Mouse (Mus musculus) lung, postnatal 0 days (tissue): ENCODE data around the gene Zbtb6. TPM values are rescaled to one million over a fixed set of nuclear protein-coding genes. Genes with fewer than 3 reads are reported as not detected.

Experiments
- ATAC-seq: fragments of 200-750 bp; cut with Nextera tagmentation; 2 replicates; pipeline ENCODE4 v1.8.0; 2017; ENCODE audit warnings: moderate library complexity
- DNase-seq: peaks from one replicate; pipeline ENCODE4 v3.0.0-alpha.2; 2016; ENCODE audit warnings: low spot score
- H3K27ac ChIP-seq: fragments of 300-500 bp; sonication (generic); 2 replicates; pipeline ENCODE4 v1.5.1; 2014; ENCODE audit warnings: antibody characterized with exemption, mild to moderate bottlenecking, low read length, mixed read lengths
- H3K27me3 ChIP-seq: fragments of 300-500 bp; sonication (generic); replicated peaks from 2 replicates; pipeline ENCODE4 v1.6.1; 2014; ENCODE audit warnings: low read length, mixed read lengths; ENCODE audit not compliant: insufficient read depth
- H3K36me3 ChIP-seq: fragments of 300-500 bp; sonication (generic); 2 replicates; pipeline ENCODE4 v1.6.1; 2014; ENCODE audit warnings: low read length, mixed read lengths; ENCODE audit not compliant: insufficient read depth
- H3K4me1 ChIP-seq: fragments of 300-500 bp; sonication (generic); 2 replicates; pipeline ENCODE4 v1.6.1; 2014; ENCODE audit warnings: antibody characterized with exemption, low read depth, low read length, mixed read lengths; ENCODE audit not compliant: insufficient read depth
- H3K4me2 ChIP-seq: fragments of 300-500 bp; sonication (generic); replicated peaks from 2 replicates; pipeline ENCODE4 v1.6.1; 2014; ENCODE audit warnings: low read depth, mild to moderate bottlenecking, low read length, moderate library complexity, mixed read lengths
- H3K4me3 ChIP-seq: fragments of 300-500 bp; sonication (generic); 2 replicates; pipeline ENCODE4 v1.5.1; 2014; ENCODE audit warnings: low read depth, low read length
- H3K9ac ChIP-seq: fragments of 300-500 bp; sonication (generic); replicated peaks from 2 replicates; pipeline ENCODE4 v1.6.1; 2014; ENCODE audit warnings: low read depth, mild to moderate bottlenecking
- H3K9me3 ChIP-seq: fragments of 300-500 bp; sonication (generic); 2 replicates; pipeline ENCODE4 v1.6.1; 2016; ENCODE audit warnings: low read length, mixed read lengths
- CTCF ChIP-seq: IDR thresholded peaks from 2 replicates; pipeline ENCODE4 v1.5.1; 2016; ENCODE audit warnings: antibody characterized with exemption, mild to moderate bottlenecking
- EP300 ChIP-seq: IDR thresholded peaks from 2 replicates; pipeline ENCODE4 v1.6.1; 2016; ENCODE audit warnings: antibody characterized with exemption, mild to moderate bottlenecking, control low read depth
- WGBS: fragments of 180-500 bp; shearing (Covaris S2); extraction: QIAGEN DNeasy Blood & Tissue Kit; methylation state at CpG from one replicate; pipeline ENCODE4 v1.1.7; 2014; 5-methylcytosine and 5-hydroxymethylcytosine counted together
- polyA plus RNA-seq: library from polyadenylated mRNA; unstranded; fragments of >200 nt; fragmentation: Nextera tagmentation; extraction: Ambion mirVana; gene quantifications from 2 replicates; pipeline ENCODE4 v1.2.1, GENCODE M21; 2015

The Zbtb6 gene
- polyA plus RNA-seq, 1 experiment from 2014 or later: 3.1 TPM

GRCm38 (mm10) chr2:37380189-37380588 lies 62.8 kb downstream of the Zbtb6 start:
- H3K27me3 ChIP-seq: no peaks in the 10 kb centered on the region
- DNase-seq (peak; percentile 69), ATAC-seq (no peak)
- no peak overlapping the region for H3K27ac ChIP-seq
- WGBS: 63% methylated on average over 2 of the region's 2 CpGs
- no peaks in the 10 kb centered on the region for H3K4me1 ChIP-seq
- H3K4me2 ChIP-seq: no peak overlapping the region
- H3K9me3 ChIP-seq: no peaks in the 10 kb centered on the region
- no peak overlapping the region for H3K9ac ChIP-seq
- peak; percentile 78 for TF ChIP-seq CTCF
- no peak for TF ChIP-seq EP300
- no peak overlapping the region for H3K4me3 ChIP-seq
- H3K36me3 ChIP-seq: peaks cover 25% of the 10 kb centered on the region

DNA sequence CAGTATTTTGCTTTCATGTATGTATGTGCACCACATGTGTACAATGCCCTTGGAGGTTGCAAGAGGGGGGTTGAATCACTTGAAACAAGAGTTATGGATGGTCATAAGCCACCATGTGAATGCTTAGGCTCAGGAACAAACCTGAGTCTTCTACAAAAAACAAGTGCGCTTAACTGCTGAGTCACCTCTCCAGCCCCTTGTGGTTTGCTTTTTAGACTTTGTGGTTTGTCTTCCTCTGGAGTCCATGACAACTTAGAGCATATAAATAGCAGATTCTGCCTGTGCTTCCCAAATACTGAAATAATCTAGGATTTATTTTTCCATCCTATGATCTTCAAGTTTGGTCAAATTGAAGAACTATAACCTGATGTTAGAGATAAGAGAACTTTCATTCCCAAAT lies 67.0 kb downstream of the Zbtb6 start:
- H3K4me2 ChIP-seq: no peak overlapping the region
- no peaks in the 10 kb centered on the region for H3K4me1 ChIP-seq
- peaks cover 22% of the 10 kb centered on the region for H3K36me3 ChIP-seq
- ATAC-seq: no peak
- 90% methylated on average over 1 of the region's 1 CpGs for WGBS
- no peak overlapping the region for H3K27ac ChIP-seq
- no peak for TF ChIP-seq CTCF
- no peak for TF ChIP-seq EP300
- no peak overlapping the region for H3K4me3 ChIP-seq
- no peaks in the 10 kb centered on the region for H3K27me3 ChIP-seq
- H3K9ac ChIP-seq: no peak overlapping the region
- H3K9me3 ChIP-seq: no peaks in the 10 kb centered on the region
- DNase-seq: no peak

Other genes starting within 250 kb of the Zbtb6 start
- gene Olfr366, start 231.6 kb downstream of the Zbtb6 start, polyA plus RNA-seq: not detected in 2 replicates
- gene Olfr368, start 116.7 kb downstream of the Zbtb6 start, polyA plus RNA-seq: not detected in 2 replicates
- gene Pdcl, start 83.8 kb downstream of the Zbtb6 start, polyA plus RNA-seq: 38.1 and 41.8 TPM in 2 replicates
- 7.6 and 9.3 TPM in 2 replicates for gene Rc3h2, start 20.3 kb downstream of the Zbtb6 start, polyA plus RNA-seq
- gene Zbtb26, start within 50 bp of the Zbtb6 start, polyA plus RNA-seq: 2.2 and 2.6 TPM in 2 replicates
- gene Rabgap1, start 108 bp upstream of the Zbtb6 start, polyA plus RNA-seq: 22.3 and 26.7 TPM in 2 replicates
- 0.94 and 1.5 TPM in 2 replicates for gene Gpr21, start 73.2 kb upstream of the Zbtb6 start, polyA plus RNA-seq